Mouse (Mus musculus): ENCODE data around the gene Sbk3. TPM values are rescaled to one million over a fixed set of nuclear protein-coding genes. Genes with fewer than 3 reads are reported as not detected.

Sbk3 gene
- polyA plus RNA-seq, 1 experiment: 0.02 TPM

GRCm38 (mm10) chr7:5016920-5017319 lies 46.0 kb upstream of the Sbk3 start:
- Histone ChIP-seq H3K79me3 (ENCODE audit: low read depth) (peaks cover 18% of the 10 kb centered on the region), H3K36me3 (ENCODE audit: control insufficient read depth, insufficient read depth) (peaks cover 20% of the 10 kb centered on the region), H3K27me3 (ENCODE audit: control insufficient read depth, insufficient read depth, insufficient read length) (no peaks in the 10 kb centered on the region), H3K4me3 (ENCODE audit: insufficient read depth, poor library complexity, severe bottlenecking) (no peak overlapping the region), H3ac (ENCODE audit: control insufficient read depth, insufficient read length, low read depth) (no peak overlapping the region), H3K79me2 (ENCODE audit: control insufficient read depth, insufficient read depth) (peaks cover 33% of the 10 kb centered on the region)
- no peak for TF ChIP-seq CTCF (IDR thresholded peaks at IDR 0.05; ENCODE audit: control insufficient read depth, insufficient read depth, insufficient read length)
- no peak for TF ChIP-seq MYOG (IDR thresholded peaks at IDR 0.05; ENCODE audit: control insufficient read depth, extremely low read depth, insufficient read length)
- no peak for TF ChIP-seq MAX (IDR thresholded peaks at IDR 0.05)
- TF ChIP-seq USF1 (IDR thresholded peaks at IDR 0.05; ENCODE audit: low read depth): no peak

DNA sequence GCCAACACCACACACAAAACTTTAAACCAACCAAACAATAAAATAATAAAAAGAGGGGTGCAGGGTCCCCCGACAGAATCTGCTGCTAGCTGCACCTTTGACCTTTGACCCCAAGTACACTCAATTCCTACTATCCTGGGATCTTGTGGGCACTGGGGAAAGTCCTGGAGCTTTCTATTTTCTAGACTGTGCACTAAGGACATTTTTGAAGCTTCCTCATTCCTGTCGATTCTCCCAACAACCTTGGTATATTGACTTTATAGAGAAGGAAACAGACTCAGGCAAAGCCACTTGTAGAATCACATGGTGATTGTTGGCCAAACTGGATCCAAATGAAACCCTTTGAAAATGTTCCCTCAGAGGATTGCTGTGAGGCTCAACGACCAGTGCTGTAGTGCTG lies 45.1 kb upstream of the Sbk3 start:
- Histone ChIP-seq H3ac (ENCODE audit: control insufficient read depth, insufficient read length, low read depth) (peak overlapping the region; percentile 35), H3K79me2 (ENCODE audit: control insufficient read depth, insufficient read depth) (peaks cover 24% of the 10 kb centered on the region), H3K4me3 (ENCODE audit: insufficient read depth, poor library complexity, severe bottlenecking) (peak overlapping the region; percentile 68), H3K27me3 (ENCODE audit: control insufficient read depth, insufficient read depth, insufficient read length) (no peaks in the 10 kb centered on the region), H3K79me3 (ENCODE audit: low read depth) (peaks cover 10% of the 10 kb centered on the region), H3K36me3 (ENCODE audit: control insufficient read depth, insufficient read depth) (peaks cover 24% of the 10 kb centered on the region)
- TF ChIP-seq MYOG (IDR thresholded peaks at IDR 0.05; ENCODE audit: control insufficient read depth, extremely low read depth, insufficient read length) (no peak), MYOD1 (IDR thresholded peaks at IDR 0.05; ENCODE audit: control insufficient read depth, insufficient read length, low read depth) (no peak), CEBPB (IDR thresholded peaks at IDR 0.05; ENCODE audit: low read depth) (no peak), FOSL1 (IDR thresholded peaks at IDR 0.05; ENCODE audit: insufficient read depth, low read length, poor library complexity, severe bottlenecking) (no peak), MAX (IDR thresholded peaks at IDR 0.05) (no peak), CTCF (IDR thresholded peaks at IDR 0.05; ENCODE audit: control insufficient read depth, insufficient read depth, insufficient read length) (no peak), USF1 (IDR thresholded peaks at IDR 0.05; ENCODE audit: low read depth) (no peak)

DNA sequence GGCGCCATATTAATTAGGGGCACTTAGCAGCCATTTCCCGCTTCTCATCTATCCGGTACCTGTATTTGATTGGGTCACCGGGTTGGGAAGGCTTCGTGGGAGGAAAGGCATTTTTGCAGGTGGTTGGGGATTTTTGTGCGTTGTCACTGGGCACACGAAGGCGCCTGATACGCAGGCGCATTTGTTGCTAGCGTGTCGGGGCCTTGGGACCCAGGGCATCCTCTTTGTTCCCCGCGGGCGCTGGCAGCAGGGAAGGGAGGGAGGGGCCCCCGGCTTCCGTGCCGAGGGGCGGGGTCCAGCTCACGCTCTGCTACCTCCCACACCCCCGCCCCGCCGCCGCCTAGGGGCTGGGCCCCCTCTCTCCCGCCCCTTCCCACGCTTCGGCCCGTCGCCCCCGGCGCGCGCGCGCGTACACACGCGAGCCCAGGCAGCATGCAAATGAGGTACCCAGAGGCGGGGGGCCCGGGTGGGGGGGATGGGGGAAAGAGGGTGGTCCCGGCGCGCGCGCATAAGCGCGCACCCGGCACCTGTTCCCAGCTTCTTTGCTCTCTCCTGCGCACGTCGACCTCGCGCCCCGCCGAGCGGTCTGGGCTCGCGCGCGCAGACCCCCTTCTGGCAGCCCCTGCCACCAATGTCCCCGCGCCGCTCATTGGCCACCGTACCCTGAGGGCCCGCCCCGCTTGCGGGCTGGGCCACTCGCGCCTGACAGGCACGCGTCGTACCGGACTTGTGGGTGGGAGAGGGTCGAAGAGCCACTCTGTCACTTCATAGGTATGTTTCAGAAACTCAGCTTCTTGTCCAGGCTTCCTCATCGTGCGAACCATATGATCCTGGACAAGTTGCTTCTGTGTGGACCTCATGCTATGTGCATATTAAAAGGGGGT lies 44.4 kb upstream of the Sbk3 start, which contains the start of gene Gm44973:
Gene Gm44973, plus strand, starts transcription at position 379 of the 884 bp plus-strand sequence.
- peak within 1 kb of the TSS; percentile 98 for H3ac ChIP-seq (ENCODE audit: control insufficient read depth, insufficient read length, low read depth)
- H3K36me3 ChIP-seq (ENCODE audit: control insufficient read depth, insufficient read depth): peaks cover 29% of the 10 kb centered on the region
- no peaks in the 10 kb centered on the region for H3K27me3 ChIP-seq (ENCODE audit: control insufficient read depth, insufficient read depth, insufficient read length)
- TF ChIP-seq CTCF (IDR thresholded peaks at IDR 0.05; ENCODE audit: control insufficient read depth, insufficient read depth, insufficient read length) (no peak), CEBPB (IDR thresholded peaks at IDR 0.05; ENCODE audit: low read depth) (no peak), MAX (IDR thresholded peaks at IDR 0.05) (peak; percentile 28), FOSL1 (IDR thresholded peaks at IDR 0.05; ENCODE audit: insufficient read depth, low read length, poor library complexity, severe bottlenecking) (no peak), MYOG (IDR thresholded peaks at IDR 0.05; ENCODE audit: control insufficient read depth, extremely low read depth, insufficient read length) (no peak)
- H3K79me3 ChIP-seq (ENCODE audit: low read depth): peaks cover 6% of the 10 kb centered on the region
- peaks cover 18% of the 10 kb centered on the region for H3K79me2 ChIP-seq (ENCODE audit: control insufficient read depth, insufficient read depth)
- H3K4me3 ChIP-seq (ENCODE audit: insufficient read depth, poor library complexity, severe bottlenecking): peak within 1 kb of the TSS; percentile 68

DNA sequence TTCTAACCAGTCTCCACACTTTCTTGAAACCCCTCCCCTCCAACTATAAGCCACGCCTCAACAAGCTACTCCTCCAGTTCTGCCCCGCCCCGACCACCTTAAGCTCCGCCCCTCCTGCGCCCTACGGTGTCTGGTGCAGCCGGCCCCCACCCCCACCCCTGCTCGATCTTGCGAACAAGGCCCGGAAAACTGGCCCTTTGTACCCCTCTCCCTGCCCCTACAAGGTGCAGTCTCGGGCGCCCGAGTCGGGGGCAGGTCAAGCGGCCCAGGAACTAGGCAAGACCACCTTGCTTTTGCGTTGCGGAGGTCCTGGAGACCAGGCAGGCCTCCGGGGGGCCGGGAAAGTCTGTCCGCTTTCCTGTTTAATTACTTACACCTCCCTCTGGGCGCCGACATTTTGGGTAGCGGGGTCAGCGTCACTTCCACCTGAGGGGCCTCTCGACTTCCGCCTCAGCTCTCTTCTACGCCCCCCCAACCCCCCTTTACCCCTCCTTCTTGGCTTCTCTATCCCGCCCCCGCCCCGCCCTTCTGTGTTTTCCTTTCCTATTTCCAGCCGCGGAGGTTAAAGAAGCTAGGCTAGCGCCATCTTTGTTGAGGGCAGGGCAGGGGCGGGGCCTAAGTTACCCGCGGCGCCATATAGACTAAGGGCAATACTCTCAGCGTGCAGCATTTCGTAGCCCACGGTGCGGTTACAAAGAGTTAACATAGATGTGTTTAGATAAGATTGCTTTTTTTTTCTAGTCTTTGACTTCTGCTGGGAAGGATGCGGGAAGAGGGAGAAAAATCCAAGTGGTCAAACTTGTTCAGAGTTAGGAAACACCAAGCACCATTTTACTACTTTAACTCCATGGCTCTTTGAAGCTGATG lies 43.5 kb upstream of the Sbk3 start, which contains the start of the genes Zfp524 and Fiz1:
Gene Zfp524, plus strand, starts transcription at position 165 of the 867 bp plus-strand sequence.
Gene Fiz1, minus strand, starts transcription at position 447 of the 867 bp plus-strand sequence.
- peaks cover 18% of the 10 kb centered on the region for H3K79me2 ChIP-seq (ENCODE audit: control insufficient read depth, insufficient read depth)
- peak within 1 kb of the TSS; percentile 98 for H3ac ChIP-seq (ENCODE audit: control insufficient read depth, insufficient read length, low read depth)
- peaks cover 6% of the 10 kb centered on the region for H3K79me3 ChIP-seq (ENCODE audit: low read depth)
- TF ChIP-seq MAX (IDR thresholded peaks at IDR 0.05) (no peak), MYOG (IDR thresholded peaks at IDR 0.05; ENCODE audit: control insufficient read depth, extremely low read depth, insufficient read length) (no peak), MYOD1 (IDR thresholded peaks at IDR 0.05; ENCODE audit: control insufficient read depth, insufficient read length, low read depth) (no peak), FOSL1 (IDR thresholded peaks at IDR 0.05; ENCODE audit: insufficient read depth, low read length, poor library complexity, severe bottlenecking) (no peak), CTCF (IDR thresholded peaks at IDR 0.05; ENCODE audit: control insufficient read depth, insufficient read depth, insufficient read length) (no peak), USF1 (IDR thresholded peaks at IDR 0.05; ENCODE audit: low read depth) (no peak), CEBPB (IDR thresholded peaks at IDR 0.05; ENCODE audit: low read depth) (no peak)
- H3K27me3 ChIP-seq (ENCODE audit: control insufficient read depth, insufficient read depth, insufficient read length): no peaks in the 10 kb centered on the region
- H3K36me3 ChIP-seq (ENCODE audit: control insufficient read depth, insufficient read depth): peaks cover 33% of the 10 kb centered on the region
- H3K4me3 ChIP-seq (ENCODE audit: insufficient read depth, poor library complexity, severe bottlenecking): peak within 1 kb of the TSS; percentile 68

DNA sequence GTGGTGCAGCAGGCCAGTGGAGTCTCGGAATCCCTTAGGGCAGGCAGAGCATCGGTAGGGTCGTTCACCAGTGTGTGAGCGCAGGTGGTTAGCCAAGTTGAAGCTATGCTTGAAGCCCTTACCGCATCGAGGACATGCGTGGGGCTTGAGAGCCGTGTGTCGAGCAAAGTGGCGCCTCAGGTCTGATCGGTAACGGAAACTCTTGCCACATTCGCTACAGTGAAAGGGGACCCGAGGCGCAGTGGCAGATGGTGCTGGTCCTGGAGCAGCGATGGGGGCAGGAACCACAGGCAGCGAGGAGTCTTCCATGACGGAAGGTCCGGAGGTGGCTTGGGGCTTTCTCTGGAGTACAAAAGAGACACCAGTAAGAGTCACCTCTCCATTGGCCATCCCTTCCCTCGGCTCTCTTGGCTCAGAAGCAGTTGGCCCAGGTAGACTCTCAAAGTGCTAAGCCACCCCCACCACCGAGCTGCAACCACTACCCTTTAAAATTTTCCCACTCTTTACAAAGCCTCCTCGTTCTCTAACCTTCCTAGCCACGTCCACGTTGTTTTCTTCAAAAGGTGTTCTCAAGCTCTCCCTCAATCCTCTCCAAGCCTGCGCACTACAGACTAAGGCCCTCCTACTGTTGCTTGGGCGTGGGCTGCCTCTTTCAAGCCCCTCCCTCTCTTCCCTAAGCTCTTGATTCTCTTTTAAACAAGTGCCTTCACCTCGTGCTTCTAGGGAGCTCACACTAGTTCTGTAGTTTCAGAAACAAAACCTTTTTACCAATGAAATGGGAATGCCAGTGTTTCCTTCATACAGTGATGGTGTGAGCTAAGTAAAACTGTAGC lies 41.9 kb upstream of the Sbk3 start:
- TF ChIP-seq CEBPB (IDR thresholded peaks at IDR 0.05; ENCODE audit: low read depth): no peak
- Histone ChIP-seq H3K79me3 (ENCODE audit: low read depth) (peaks cover 4% of the 10 kb centered on the region), H3K27me3 (ENCODE audit: control insufficient read depth, insufficient read depth, insufficient read length) (no peaks in the 10 kb centered on the region), H3K4me3 (ENCODE audit: insufficient read depth, poor library complexity, severe bottlenecking) (no peak overlapping the region), H3K36me3 (ENCODE audit: control insufficient read depth, insufficient read depth) (peaks cover 43% of the 10 kb centered on the region), H3K79me2 (ENCODE audit: control insufficient read depth, insufficient read depth) (peaks cover 11% of the 10 kb centered on the region), H3ac (ENCODE audit: control insufficient read depth, insufficient read length, low read depth) (no peak overlapping the region)
